Mouse (Mus musculus): ENCODE measurements around the gene G6pc2. TPM values are rescaled to one million over a fixed set of nuclear protein-coding genes. Genes with fewer than 3 reads are reported as not detected.

G6pc2 gene
- total RNA-seq, 2 experiments from 2014 or later, result not detected

DNA sequence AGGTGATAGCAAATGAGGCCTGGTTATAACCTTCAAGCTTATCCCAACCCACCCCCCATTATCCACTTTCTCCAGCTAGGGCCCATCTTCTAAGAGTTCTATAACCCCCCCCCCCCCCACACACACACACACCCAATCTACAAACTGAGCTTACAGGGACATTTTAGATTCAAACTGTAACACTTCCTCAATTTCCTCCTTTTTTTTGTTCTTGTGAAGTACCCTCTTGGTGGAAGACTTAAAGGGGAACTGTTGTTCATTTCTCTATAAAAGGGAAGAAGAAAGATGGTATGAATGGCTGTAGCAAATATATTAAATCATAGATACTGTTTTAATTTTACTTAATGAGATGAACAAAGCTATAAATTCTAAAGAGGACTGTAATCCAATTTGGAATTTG is 21.2 kb downstream of the G6pc2 start:
- intact Hi-C loops (cut with DNase I), result no loop called here
- no peak for DNase-seq (ENCODE audit: low spot score in 2 of 2)

DNA sequence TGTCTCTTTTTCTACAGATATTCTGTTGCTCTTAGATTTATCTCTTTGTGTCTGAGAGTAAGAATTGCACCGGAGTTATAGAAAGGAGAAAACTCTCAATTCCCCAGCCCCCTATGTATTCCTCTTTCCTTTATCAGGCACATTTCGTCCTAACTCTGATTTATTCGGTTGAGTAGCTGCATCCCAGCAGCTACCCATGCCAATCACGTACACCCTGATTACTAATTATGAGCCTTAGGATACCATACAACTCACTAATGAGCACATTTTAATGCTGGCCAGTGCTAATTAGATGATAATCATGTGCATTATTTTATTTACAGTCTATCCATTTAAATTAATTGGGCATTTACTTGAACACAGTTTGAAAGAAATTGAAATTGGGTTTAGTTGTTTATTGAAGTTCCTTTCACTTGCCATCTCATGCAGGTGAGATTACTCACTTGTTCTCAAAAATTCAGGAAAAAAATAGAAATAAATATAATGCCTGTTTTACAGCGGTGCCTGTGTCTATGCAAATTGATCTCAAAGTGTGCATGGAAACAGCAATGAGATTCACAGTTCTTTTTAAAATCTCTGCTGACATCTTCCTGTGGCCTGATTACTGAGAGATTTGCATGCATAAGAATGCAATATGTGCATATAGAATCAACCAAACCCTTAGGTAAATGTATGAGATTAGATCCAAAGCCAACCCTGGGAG is 24.3 kb downstream of the G6pc2 start:
- intact Hi-C loops (cut with DNase I), result no loop called here
- DNase-seq (ENCODE audit: low spot score in 2 of 2), result no peak

DNA sequence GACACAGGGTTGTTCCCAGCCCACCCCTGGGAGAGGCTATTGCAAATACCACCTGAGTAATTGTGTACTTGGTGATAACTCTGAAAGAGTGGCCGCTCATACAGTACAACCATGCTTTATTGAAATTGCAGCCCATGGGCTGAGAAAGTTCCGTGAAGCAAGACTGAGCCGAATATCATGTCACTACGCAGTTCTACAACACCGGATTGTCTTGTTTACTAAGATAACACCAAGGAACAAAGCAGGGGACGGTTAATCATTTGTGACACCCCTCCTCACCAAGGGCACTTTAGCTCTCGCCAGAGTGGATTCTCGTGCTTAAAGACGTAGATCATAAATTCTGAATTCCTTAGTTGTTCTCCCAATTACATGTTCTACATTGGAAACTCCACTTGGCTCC is 28.4 kb downstream of the G6pc2 start:
- intact Hi-C loops (cut with DNase I), result no loop called here
- no peak for DNase-seq (ENCODE audit: low spot score in 2 of 2)

DNA sequence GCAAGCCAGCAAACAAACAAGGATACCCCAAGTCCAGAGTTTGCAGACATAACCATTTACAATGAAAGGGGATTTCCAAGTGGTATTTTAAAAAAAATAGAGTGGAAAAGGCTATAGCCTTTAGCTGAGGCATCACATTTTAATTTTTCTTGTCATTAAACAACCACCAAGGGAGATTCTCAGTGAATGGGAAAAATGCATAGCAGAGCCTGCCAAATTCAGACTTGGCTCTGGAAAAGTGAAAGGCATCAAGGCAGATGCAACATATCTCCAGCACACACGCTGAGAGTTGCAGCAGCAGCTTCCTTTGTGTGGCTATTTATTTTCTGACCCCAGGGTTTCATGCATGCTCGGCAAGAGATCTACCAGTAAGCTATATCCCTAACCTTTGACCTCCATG is 34.1 kb downstream of the G6pc2 start:
- no peak for DNase-seq (ENCODE audit: low spot score in 2 of 2)
- intact Hi-C loops (cut with DNase I), result no loop called here

DNA sequence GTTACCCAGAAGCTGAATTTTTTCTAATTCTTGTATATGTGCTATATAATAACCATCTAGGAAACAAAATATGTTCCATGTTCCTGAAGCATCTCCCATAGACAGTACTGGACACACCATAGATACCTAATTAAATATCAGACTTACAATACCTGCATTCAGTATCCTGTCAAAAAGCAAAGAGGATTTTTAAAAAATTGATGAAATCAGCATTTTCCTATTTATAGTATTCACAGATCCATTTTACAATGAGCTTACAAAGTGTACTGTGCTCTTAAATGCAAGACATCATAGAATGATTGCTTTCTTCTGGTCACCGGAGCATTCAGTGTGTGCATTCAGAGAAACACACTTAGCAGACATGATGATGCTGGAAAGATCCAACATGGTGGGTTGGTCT is 36.2 kb downstream of the G6pc2 start:
- no peak for DNase-seq (ENCODE audit: low spot score in 2 of 2)
- intact Hi-C loops (cut with DNase I), result no loop called here

DNA sequence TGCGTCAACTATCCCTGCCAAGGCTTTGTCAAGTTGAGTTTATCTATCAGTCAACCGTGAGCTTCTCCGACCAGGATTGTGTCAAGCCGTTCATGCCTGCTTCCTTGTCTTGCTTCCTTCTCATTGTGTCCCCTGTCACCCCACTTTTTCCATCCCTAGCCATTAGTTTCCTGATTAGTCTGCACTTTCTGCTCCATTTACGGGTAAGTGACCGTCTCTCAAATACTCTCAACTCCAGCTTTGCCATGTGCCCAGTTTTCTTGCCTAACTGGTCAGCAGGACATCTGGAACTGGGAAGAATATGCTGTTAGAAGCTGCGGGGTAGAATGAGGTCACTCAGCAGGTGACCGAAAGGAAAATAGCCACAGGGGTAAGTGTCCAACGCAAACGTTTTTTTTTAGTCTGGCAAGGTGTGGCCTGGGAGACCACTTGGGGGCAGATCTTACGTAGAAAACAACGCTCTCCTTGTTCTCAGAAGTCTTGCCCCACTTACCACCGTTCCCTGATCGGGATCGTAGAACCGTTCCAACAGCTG is 37.4 kb downstream of the G6pc2 start:
- intact Hi-C loops (cut with DNase I), result no loop called here
- no peak for DNase-seq (ENCODE audit: low spot score in 2 of 2)

- intact Hi-C loops (cut with DNase I), result no loop called here
- DNase-seq (ENCODE audit: low spot score in 2 of 2), result no peak
These were observed 53.3 kb downstream of the G6pc2 start for GRCm38 (mm10) chr2:69264069-69264618.

- intact Hi-C loops (cut with DNase I), result loop anchor here (2.0 kb wide), 1 partner anchor 153 kb away; no protein-coding TSS in a partner anchor
- DNase-seq (ENCODE audit: low spot score in 2 of 2), result peak in 1 of 2 experiments; percentile 40
These were observed 65.0 kb downstream of the G6pc2 start for GRCm38 (mm10) chr2:69275875-69276274.

Other genes with a start within 250 kb of the G6pc2 start
- gene Nostrin, start 75.3 kb upstream of the G6pc2 start, total RNA-seq (2021), result 1 to 10 TPM; 4.7 to 4.8 TPM
- gene Spc25, start 4.9 kb upstream of the G6pc2 start, total RNA-seq (2021), result 1 to 10 TPM in 1 of 2 experiments, under 1 TPM in 1; 0.89 to 1.0 TPM
- gene Abcb11, start 131.5 kb downstream of the G6pc2 start, total RNA-seq (2021), result not detected
- gene Dhrs9, start 169.4 kb downstream of the G6pc2 start, total RNA-seq (2021), result under 1 TPM in 1 of 2 experiments, not detected in 1; 0.09 TPM

All from left cerebral cortex, postnatal 25 days (tissue).